Mouse (Mus musculus): Measurements from ENCODE around the gene Dhrs7c. TPM values are rescaled to one million over a fixed set of nuclear protein-coding genes. Genes with fewer than 3 reads are reported as not detected.
A peak's percentile ranks its signal among the peaks of the same experiment; 100 is the strongest.

Gene Dhrs7c
- 100 to 1,000 TPM; 193 to 248 (median 231) TPM for total RNA-seq (2022)

DNA sequence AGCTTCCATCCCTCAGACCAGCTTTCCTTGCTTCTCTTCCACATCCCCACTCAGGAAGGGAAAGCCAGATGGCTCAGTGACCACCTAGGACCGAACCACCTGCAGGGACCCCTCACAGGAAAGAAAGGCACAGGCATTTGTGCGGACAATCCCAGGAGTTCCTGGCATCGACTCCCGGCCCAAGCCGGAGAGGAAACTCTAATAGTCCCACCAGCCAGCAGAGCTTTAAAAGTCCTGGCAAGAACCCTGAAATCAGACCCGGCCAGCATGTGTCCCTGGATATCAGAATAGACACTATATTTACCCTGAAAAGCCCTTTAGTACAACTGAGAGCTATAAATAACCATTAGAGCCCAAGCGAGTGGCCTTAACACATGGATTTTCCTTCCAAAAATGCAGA is at the start of gene Dhrs7c:
Gene Dhrs7c, plus strand, starts transcription at position 257 of the 400 bp plus-strand sequence.
- DNase-seq (ENCODE audit: low spot score) = peak; percentile 51

DNA sequence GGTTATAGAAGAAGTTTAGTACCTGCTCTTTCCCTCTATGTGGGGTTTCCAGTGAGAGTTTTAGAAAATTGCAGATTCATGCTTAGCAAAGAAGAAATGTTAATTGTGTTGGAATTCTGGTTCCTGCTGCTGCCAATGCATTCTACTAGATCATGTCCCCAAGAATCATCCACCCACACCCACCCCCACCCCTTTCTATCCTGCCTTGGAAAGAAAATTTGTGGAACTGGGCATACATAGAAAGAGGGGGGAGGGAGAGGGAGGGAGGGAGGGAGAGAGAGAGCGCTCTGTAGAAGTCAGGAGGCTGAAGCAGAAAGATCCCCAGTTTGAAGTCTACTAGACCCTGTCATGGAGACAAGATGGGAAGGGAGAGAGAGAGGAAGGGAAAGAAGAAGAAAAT is 41.7 kb upstream of the Dhrs7c start:
- DNase-seq (ENCODE audit: low spot score) = no peak

DNA sequence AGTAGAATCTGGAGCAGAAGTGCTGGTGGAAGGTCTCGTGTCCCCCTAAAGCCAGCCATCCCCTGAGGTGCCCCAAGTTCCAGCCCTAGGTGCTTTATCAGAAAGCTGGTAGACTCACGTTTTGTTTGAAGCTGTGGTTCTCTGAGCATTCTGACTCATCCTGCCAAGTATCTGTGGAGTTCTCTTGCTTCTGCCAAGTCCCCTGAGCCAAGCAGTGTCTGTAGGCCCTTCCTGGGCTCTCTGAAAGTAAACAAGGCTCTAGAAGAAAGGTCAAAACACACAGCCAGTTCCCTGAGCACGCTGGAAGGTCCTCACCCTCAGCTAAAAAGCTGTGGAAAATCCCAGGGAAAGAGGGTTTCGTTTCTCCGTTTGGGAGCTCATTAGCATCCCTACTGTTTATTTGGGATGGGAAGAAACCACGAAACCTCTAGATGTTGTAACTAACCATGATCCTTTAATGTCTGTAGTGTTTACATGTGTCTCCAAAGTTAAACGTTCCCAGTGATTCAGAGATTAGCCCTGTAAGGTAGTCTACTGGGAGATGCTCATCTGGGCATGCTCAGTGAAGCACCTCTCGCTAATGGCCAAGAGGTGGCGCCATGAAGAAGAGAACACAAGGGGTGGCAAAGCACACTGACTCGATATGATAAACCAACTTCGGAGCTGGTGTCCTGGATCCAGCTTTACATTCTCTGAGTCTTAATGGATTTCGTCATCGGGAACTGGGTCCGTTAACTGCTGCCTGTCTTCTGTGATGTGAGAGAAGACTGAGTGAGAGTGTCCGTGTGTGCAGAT is 40.4 kb upstream of the Dhrs7c start:
- peak; percentile 4 for DNase-seq (ENCODE audit: low spot score)

DNA sequence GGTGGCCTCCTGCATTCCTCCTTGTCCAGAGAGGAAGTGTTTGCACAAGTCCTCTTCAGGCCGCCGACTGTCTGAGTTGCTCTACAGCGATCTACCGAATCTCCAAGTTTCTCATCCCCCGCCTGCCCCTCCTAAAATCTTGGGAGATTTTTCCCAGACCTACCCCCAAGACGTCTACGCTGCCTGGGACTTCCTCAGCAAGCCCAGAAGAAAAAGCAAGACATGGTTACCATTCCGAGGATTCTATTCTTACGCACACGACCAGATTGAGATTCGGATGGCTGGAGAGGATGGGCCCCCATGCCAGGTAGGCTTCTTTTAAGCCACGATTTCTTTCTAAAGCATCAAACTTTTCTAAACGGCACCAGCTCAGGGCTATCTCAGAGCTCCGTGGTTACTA is 26.9 kb upstream of the Dhrs7c start, which contains the start of gene Glp2r:
Gene Glp2r, minus strand, starts transcription at position 101 of the 400 bp plus-strand sequence.
- DNase-seq (ENCODE audit: low spot score) = no peak

DNA sequence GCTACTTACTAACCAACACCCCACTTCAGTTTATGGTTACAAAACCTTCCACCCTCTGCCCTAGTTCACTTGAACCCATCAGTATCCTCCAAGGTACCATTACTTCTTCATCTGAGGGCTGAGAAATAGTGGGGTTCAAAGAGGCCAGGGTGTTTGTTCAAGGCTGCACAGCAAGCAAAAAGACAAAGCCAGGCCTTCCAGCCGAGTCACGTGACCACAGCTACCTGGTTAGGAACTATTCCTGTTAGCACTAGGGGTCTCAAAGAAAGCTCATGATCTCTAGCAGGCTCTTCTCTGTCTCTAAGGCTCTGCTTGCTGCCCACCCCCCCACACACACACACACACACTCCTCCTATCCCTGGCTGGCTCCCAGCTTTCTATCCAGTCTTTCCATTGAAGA is 26.3 kb upstream of the Dhrs7c start:
- no peak for DNase-seq (ENCODE audit: low spot score)

DNA sequence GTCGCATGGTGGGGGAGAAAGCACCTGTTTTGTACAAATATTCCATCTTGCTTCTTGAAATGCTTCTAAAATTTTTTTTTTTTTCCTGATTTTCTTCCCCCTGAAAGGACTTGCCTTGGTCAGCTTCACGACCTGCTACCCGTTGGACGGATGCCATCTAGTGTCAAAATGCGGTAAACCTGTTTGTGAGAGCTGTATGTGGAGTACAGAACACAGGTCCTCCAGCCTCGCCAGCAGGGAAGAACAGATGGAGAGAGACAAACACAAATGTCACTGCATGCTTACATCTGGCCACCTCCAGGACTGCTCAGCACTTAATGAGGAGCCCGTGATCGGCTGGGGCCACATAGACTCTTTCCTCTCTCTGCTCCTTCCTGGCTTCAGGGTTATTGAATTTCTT is 25.4 kb upstream of the Dhrs7c start:
- DNase-seq (ENCODE audit: low spot score) = no peak

DNA sequence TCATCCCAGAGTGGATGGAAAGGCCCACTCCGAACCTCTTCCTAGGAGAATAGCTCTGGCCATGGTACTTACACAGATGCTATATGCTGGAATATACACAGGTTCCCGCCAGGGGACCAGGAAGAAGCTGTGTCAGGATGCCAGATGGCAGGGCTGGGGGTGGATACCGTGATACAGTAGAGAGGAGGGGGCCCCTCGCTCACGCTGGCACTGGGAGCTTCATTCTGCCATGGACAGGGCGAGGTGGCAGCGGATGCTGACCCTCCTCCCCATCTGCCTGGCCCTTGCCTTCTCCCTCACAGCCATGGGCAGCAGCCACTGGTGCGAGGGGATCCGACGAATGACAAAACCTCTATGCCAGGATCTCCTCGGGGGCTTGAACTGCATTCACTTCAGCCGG is 23.6 kb upstream of the Dhrs7c start, which contains the start of gene Gsg1l2:
Gene Gsg1l2, plus strand, starts transcription at position 230 of the 400 bp plus-strand sequence.
- no peak for DNase-seq (ENCODE audit: low spot score)

DNA sequence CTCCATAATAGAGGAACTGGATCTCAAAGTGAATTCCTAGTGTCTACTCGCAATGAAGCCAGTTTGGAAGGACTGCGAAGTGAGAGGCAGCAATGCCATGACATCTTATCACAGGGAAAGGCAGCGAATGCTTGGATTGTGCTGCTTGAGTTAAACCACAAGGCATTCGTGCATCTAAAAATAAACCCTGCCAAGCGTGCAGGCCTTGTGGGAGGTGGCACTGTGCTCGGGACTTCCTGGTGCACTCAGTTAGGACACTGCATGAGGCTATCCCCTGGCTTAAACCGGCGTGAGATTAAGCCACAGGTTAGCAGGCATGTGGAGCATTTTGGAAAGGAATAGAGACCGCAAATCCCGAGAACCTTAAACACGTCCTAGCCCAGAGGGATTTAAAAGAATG is 7.8 kb upstream of the Dhrs7c start:
- no peak for DNase-seq (ENCODE audit: low spot score)

DNA sequence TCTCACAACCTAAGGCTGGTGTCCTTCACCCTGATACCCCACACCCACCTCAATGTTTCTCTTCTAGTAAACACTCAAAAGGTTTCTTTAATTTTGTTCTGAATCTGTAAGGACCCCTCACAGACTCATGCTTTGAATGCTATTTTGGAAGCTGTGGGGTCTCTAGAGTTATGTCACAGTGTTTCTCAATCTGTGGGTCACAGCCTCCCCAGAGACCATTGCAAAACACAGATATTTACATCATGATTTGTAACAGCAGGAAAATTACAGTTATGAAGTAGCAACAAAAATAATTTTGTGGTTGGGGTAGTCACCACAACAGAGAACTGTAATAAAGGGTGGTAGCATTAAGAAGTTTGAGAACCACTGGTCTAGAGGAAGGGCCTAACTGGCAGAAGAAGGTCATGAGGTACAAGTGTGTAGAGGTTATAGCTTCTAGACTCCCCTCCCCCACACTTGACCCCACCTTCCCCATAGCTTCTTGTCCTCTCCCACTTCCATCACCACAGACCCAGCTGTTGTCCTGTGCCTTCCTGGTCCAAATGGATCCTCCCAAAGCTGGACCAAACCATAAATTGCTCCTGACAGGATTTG is 2.2 kb downstream of the Dhrs7c start:
- no peak for DNase-seq (ENCODE audit: low spot score)

DNA sequence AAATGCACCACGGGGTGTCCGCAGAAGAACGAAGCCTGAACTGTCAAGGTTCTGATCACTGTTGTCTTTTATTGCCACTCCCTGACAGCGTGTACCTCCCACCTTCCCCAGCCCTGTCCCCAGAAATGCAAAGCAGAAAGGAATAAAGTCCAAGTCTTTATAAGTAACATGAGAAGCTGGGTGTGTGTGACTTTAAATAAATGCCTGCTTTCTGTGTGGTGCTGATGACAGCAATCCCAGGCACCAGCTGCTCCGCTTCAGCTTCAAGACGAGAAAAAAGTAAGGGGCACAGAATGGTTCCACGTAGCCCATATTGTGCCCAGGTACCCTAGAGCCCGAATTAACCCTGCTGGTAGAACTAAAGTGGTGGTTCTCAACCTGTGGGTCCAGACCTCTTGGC is 3.2 kb downstream of the Dhrs7c start:
- DNase-seq (ENCODE audit: low spot score) = no peak

DNA sequence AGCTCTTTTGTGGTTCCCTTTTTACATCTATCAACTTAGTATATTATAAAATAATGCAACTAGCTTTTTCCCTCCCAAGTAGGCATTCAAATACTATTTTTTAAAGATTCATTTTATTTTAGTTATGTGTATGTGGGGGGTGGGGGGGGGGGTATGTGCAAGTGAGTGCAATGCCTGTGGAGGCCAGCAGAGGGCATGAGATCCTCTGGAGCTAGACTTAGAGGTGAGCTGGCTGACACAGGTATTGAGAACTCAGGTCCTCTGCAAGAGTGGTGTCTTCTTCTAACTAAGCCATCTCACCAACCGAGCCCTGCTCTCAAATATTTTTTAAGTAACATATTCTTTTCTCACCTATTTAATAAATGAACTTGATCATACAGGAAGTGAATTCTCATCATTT is 7.6 kb downstream of the Dhrs7c start:
- no peak for DNase-seq (ENCODE audit: low spot score)

DNA sequence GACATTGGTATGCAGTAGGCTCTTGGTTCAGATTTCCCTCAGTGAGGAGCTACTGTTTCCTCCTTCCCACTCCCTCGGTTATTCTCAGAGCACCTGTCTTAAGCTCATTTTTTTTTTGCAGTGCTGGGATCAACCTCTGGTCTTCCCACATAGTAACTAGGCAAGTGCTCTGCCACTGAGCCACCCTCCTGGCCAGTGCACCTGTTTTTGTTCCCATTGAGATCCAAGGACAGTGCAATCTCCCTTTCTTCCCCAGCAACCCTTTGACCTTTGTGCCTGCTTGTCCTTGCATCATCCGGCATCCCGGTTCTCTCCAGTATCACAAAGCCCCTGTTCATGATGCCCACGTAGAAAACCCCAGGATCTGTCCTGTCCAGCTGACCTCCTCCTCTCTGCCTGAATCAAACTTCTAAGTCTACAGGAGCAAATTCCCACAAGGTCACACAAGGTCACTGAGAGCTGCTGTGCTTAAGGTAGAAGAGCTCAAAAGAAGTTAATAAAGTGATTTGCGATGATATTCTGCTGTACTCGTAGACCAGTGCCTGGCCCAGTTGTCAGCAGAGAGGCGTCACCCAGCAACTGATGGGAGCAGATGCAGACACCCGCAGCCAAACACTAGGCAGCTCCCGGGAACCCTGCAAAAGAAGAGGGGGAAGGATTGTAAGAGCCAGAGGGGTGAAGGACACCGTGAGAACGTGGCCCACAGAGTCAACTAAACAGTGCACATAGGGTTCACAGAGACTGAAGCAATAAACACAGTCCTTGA is 9.0 kb downstream of the Dhrs7c start:
- DNase-seq (ENCODE audit: low spot score) = no peak

DNA sequence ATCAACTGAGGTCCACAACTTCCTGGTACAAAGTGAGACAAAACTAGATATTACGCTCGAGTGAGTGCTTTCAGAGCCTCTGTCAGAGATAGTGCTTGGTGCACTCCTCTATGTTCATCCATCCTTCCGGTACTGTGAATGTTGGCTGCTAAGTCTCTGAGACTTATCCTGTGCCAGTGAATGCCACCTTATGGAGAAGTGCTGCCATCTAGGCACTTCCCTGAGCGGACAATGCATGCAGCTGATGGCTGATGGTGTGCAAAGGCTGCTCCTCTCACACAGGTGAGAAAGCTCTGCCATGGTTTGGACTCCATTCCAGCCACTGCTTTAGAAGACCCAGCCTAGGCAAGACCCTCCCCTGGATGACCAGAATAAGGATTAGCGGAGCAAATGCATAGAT is 10.1 kb downstream of the Dhrs7c start:
- no peak for DNase-seq (ENCODE audit: low spot score)

DNA sequence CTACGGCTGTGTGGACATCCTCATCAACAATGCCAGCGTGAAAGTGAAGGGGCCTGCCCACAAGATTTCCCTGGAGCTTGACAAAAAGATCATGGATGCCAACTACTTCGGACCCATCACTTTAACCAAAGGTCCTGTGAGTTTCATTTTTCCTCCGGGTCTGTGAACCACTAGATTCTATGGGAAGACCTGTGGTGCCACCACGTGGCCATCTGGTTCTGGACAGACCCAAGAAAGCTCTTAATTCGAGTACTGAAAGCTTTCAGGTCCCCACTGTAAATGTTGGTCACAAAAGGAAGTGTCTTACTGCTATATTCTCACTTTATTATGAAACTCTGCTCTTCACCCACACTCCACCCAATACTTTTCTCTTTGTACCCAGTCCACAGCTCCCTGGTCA is 13.5 kb downstream of the Dhrs7c start:
- no peak for DNase-seq (ENCODE audit: low spot score)

DNA sequence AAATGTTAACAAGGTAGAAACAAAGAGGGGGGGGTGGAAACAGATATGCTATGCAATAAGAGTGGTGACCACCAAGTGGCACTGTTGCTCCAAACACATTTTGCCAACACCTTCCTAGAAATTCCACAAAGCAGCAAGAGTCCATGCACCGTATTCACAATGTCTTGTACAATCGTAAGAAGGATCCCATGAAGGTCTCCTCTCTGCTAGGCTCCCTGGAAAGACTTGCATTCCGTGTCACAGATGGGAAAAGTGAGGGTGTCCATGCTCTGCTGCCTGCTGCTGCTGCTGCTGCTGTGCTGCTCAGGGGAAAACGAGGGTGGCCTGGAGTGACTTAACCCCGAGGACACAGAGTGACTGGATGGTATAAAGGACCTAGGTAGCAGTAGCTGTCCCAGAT is 21.6 kb downstream of the Dhrs7c start:
- no peak for DNase-seq (ENCODE audit: low spot score)

DNA sequence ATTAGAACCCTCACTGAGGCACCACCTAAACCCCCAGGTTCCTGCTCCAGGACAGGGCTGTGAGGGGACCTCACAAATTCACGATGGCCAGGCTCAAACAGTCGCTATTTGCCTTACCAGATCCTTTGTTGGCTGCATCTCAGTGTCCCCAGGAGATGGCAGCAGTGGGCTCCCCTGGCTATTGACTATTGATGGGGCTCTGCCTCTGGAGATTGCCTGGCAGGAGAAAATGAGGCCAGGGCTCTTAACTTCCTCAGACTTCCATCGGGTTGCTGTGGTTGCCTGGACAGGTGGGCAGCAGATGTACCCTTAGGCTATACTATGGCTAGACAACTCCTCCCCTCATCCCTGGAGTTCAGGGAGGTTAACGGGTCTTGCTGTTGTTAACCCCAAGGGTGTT is 22.2 kb downstream of the Dhrs7c start:
- DNase-seq (ENCODE audit: low spot score) = no peak

DNA sequence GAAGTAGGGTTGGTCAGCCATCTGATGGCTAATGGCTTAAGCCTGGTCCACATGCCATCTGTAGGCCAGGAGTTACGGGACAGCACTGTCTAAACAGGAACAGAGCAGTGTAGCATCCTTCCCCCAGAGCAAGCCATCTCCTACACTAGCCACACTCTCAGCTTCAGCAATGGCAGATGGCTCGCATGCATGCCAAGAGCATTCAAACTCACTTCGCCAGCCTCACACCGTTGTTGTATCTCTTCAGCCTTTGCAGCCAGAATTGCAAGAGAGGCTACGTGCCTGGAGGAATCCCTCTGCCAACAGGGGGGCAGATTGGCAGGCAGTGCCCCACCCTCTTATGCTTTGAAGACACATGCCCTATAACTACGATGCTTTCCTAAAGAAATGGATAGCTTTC is 23.6 kb downstream of the Dhrs7c start:
- no peak for DNase-seq (ENCODE audit: low spot score)

DNA sequence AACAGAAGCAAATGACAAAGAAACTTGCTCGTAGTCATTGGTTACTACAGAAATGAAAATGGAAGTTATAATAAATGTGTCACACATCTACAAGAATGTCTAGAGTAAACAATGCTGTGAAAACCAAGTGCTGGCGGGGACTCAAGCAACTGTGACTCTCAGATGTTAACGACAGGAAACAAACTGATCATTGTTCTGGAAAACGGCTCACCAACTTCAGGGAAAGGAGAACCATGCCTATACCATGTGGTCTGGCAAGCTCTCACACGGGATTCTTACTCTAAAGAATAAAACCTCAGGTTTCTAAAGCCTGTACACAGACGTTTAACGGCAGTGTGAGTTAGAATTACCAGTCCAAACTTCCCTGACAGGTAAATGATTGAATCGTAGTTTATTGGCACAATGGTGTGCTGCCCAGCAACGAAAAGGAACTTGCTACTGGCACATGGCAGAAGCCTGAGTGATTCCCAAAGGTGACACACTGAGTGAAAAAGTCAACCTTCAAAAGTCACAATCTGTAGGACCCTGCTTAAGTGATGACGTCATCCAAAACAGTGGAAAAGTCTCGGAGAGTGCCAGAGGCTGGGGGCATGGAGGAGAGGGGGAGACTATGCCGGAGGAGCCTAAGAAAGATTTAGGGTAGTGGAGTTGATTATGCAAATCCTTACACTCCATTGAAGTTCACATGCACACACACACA is 30.5 kb downstream of the Dhrs7c start:
- no peak for DNase-seq (ENCODE audit: low spot score)

DNA sequence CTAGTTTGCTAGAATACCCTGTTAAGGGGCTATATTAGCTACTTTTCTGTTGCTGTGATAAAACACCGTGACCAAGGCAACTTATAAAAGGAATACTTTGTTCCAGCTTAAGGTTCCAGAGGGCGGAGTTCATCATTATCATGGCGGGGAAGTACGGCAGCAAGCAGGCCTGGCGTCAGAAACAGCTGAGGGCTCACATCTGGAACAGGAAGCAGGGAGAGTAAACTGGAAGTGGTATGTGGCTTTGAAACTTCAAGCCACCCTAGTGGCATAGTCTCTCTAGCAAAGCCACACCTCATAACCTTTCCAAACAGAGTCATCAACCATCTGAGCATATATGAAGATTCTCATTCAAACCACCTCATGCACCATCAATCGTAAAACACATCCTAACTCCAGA is 31.5 kb downstream of the Dhrs7c start:
- DNase-seq (ENCODE audit: low spot score) = no peak

DNA sequence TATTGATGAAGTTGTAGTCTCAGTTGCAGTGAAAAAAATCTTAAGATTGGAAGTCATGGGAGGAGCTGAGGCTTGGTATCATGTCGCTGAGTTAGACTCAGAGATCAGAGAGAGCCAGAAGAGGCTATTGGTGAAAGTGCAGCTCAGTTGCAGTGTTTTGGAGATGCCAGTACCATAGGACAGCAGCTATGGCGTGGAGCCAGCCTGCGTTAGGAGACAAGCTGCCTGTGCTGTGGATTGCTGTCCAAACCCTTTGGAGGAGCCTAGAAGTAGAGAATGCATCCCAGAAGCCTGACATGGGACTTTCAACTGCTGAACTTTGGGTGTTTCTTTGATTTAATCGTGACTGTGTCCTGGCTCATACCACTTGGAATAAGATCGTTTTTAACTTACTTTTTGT is 33.8 kb downstream of the Dhrs7c start:
- DNase-seq (ENCODE audit: low spot score) = no peak

DNA sequence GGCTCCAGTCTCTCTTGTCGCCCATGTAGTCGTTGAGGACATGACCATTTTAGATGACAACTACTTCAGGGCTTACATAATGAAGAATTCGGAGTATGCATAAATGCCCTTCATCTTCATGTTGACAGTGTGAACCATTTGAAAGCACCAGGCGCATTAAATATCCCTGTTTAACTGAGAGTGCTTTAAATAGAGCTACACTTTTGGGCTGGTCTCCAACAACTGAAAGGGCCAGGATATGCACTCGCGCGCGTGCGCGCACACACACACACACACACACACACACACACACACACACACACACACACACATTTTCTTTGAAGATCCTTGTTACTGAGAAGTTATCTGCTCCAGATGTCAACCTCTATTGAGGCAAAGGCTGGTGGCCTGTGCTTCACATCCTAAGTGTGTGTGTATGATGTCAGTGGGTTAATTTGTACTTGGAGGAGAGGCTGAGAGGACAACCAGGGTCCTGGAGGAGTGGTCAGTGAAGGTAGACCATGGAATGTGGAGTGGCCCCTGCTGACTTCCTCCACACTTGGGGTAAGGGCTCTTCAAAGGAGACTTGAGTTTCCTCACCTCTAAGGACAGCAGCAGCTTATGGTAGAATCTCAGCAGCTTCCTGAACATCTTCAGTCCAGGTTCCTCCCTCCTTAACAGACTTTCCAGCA is 37.6 kb downstream of the Dhrs7c start:
- no peak for DNase-seq (ENCODE audit: low spot score)

All from heart, adult 8-10 months (tissue).